Mouse (Mus musculus) testis, adult 2 months (tissue): ENCODE results near the gene Gng12. TPM values are rescaled to one million over a fixed set of nuclear protein-coding genes. Genes with fewer than 3 reads are reported as not detected.

Experiments used
- H3K27ac ChIP-seq: fragments of 200-500 bp; 2 replicates; pipeline ENCODE4 v1.5.1; 2012; ENCODE audit warnings: low read depth, low read length; ENCODE audit not compliant: control insufficient read depth, insufficient read depth
- H3K27me3 ChIP-seq: fragments of 200-500 bp; 2 replicates; pipeline ENCODE4 v1.6.1; 2012; ENCODE audit warnings: mild to moderate bottlenecking, low read length, moderate library complexity; ENCODE audit not compliant: control insufficient read depth, insufficient read depth
- H3K36me3 ChIP-seq: fragments of 200-500 bp; 2 replicates; pipeline ENCODE4 v1.6.1; 2012; ENCODE audit warnings: mild to moderate bottlenecking, low read length; ENCODE audit not compliant: control insufficient read depth, insufficient read depth
- H3K4me1 ChIP-seq: fragments of 200-500 bp; 2 replicates; pipeline ENCODE4 v1.6.1; 2012; ENCODE audit warnings: low read length; ENCODE audit not compliant: control insufficient read depth, insufficient read depth
- H3K4me3 ChIP-seq: fragments of 200-500 bp; 2 replicates; pipeline ENCODE4 v1.5.1; 2012; ENCODE audit warnings: low read depth, mild to moderate bottlenecking, low read length, moderate library complexity, mixed read lengths; ENCODE audit not compliant: control insufficient read depth
- CTCF ChIP-seq: fragments of 200-500 bp; IDR thresholded peaks from 2 replicates; pipeline ENCODE4 v1.5.1; 2012; ENCODE audit warnings: low read depth, mild to moderate bottlenecking, inconsistent platforms, low read length, moderate library complexity; ENCODE audit not compliant: control insufficient read depth, insufficient read depth, insufficient replicate concordance
- POLR2A ChIP-seq: fragments of 200-500 bp; IDR thresholded peaks from 2 replicates; pipeline ENCODE4 v1.6.1; 2012; ENCODE audit warnings: low read depth, mild to moderate bottlenecking, inconsistent platforms, low read length, moderate library complexity; ENCODE audit not compliant: control insufficient read depth
- polyA plus RNA-seq: library from polyadenylated mRNA; depleted of rRNA; stranded (reverse); fragments of >200 nt; gene quantifications from 2 replicates; pipeline ENCODE4 v1.2.3, GENCODE M21; 2012

Gene Gng12
- polyA plus RNA-seq, 1 experiment = 13.6 TPM

- H3K27ac ChIP-seq = no peak overlapping the region
- H3K4me3 ChIP-seq = no peak overlapping the region
- no peaks in the 10 kb centered on the region for H3K4me1 ChIP-seq
- no peak for TF ChIP-seq CTCF
- no peak for TF ChIP-seq POLR2A
- H3K27me3 ChIP-seq = no peaks in the 10 kb centered on the region
- H3K36me3 ChIP-seq = no peaks in the 10 kb centered on the region
Measured at GRCm38 (mm10) chr6:66920786-66921185, 24.6 kb downstream of the Gng12 start.

- no peaks in the 10 kb centered on the region for H3K27me3 ChIP-seq
- no peak overlapping the region for H3K4me3 ChIP-seq
- TF ChIP-seq CTCF = no peak
- TF ChIP-seq POLR2A = no peak
- no peak overlapping the region for H3K27ac ChIP-seq
- no peaks in the 10 kb centered on the region for H3K36me3 ChIP-seq
- no peaks in the 10 kb centered on the region for H3K4me1 ChIP-seq
Measured at GRCm38 (mm10) chr6:66921755-66922154, 25.6 kb downstream of the Gng12 start.

DNA sequence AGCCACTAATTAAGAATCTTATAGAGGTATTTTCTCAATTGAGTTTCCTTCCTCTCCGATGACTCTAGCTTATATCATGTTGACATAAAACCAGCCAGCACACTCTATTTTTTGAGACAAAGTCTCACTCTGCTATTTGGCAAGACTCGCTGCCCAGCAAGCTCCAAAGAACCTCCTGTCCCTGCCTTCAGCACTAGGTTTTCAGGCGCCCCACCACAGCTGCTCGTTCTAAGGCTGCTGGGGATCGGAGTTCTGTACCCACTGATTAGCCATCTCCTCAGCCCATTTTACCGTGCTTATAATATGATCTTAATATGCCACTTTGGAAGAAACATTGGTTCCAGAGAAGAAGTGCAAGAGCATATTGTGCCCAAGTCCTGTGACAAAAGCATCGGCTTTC lies 26.3 kb downstream of the Gng12 start:
- Histone ChIP-seq H3K27me3 (no peaks in the 10 kb centered on the region), H3K4me1 (no peaks in the 10 kb centered on the region), H3K4me3 (no peak overlapping the region), H3K36me3 (no peaks in the 10 kb centered on the region), H3K27ac (no peak overlapping the region; the same call in 1 of the 2 replicates)
- TF ChIP-seq CTCF (no peak), POLR2A (no peak)

- Histone ChIP-seq H3K4me3 (no peak overlapping the region), H3K36me3 (no peaks in the 10 kb centered on the region), H3K27me3 (no peaks in the 10 kb centered on the region), H3K4me1 (no peaks in the 10 kb centered on the region), H3K27ac (no peak overlapping the region)
- TF ChIP-seq POLR2A (no peak), CTCF (no peak)
Measured at GRCm38 (mm10) chr6:66923851-66924250, 27.7 kb downstream of the Gng12 start.

GRCm38 (mm10) chr6:66924315-66924965 lies 28.2 kb downstream of the Gng12 start:
- no peak for TF ChIP-seq CTCF
- TF ChIP-seq POLR2A = no peak
- Histone ChIP-seq H3K36me3 (no peaks in the 10 kb centered on the region), H3K4me1 (no peaks in the 10 kb centered on the region), H3K4me3 (no peak overlapping the region), H3K27ac (no peak overlapping the region), H3K27me3 (no peaks in the 10 kb centered on the region)

- Histone ChIP-seq H3K36me3 (no peaks in the 10 kb centered on the region), H3K4me1 (no peaks in the 10 kb centered on the region), H3K4me3 (no peak overlapping the region), H3K27me3 (no peaks in the 10 kb centered on the region), H3K27ac (no peak overlapping the region)
- no peak for TF ChIP-seq CTCF
- no peak for TF ChIP-seq POLR2A
Measured at GRCm38 (mm10) chr6:66926269-66926668, 30.1 kb downstream of the Gng12 start.

- Histone ChIP-seq H3K4me1 (no peaks in the 10 kb centered on the region), H3K27ac (no peak overlapping the region), H3K27me3 (no peaks in the 10 kb centered on the region), H3K4me3 (no peak overlapping the region), H3K36me3 (no peaks in the 10 kb centered on the region)
- TF ChIP-seq CTCF (no peak), POLR2A (no peak)
Measured at GRCm38 (mm10) chr6:66928972-66929645, 32.9 kb downstream of the Gng12 start.

DNA sequence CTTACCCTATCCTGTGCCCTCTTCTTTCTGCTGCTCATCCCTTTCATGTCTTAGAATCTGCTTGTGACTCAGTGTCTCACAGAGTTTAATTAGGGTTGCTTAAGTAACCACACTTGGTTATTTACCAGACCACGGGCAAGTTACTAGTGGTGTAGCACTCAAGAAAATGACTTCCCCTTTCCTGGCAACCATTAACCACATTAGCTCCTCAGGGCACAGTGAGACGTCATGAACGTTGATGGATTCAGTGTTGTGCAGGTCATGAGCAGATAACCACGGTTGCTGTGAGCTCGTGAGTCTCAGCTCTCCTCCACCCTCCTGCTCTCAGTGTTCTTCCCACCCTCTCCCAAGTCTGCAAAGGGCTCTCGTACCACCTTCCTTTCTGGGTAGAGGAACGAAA lies 33.5 kb downstream of the Gng12 start:
- H3K36me3 ChIP-seq = no peaks in the 10 kb centered on the region
- H3K4me3 ChIP-seq = no peak overlapping the region
- TF ChIP-seq CTCF = no peak
- TF ChIP-seq POLR2A = no peak
- no peaks in the 10 kb centered on the region for H3K27me3 ChIP-seq
- H3K4me1 ChIP-seq = no peaks in the 10 kb centered on the region
- H3K27ac ChIP-seq = no peak overlapping the region
